Mouse (Mus musculus): ENCODE data around the gene Myh10.

GRCm38 (mm10) chr11:68862260-68862659 is 170.9 kb downstream of the Myh10 start:
- TF ChIP-seq SIN3A (IDR thresholded peaks at IDR 0.05; ENCODE audit: low read length) (no peak), CTCF (conservative IDR thresholded peaks at IDR 0.05 in 1 of 2, IDR thresholded peaks at IDR 0.05 in 1 of 2; ENCODE audit: low read depth in 2 of 2, low read length in 2 of 2) (no peak), MAFK (IDR thresholded peaks at IDR 0.05; ENCODE audit: insufficient replicate concordance, low read length) (no peak), UBTF (IDR thresholded peaks at IDR 0.05; ENCODE audit: low read depth, low read length) (no peak), SMC3 (IDR thresholded peaks at IDR 0.05; ENCODE audit: low read depth, low read length) (no peak), POLR2A (IDR thresholded peaks at IDR 0.05; ENCODE audit: low read depth, low read length) (no peak), MXI1 (IDR thresholded peaks at IDR 0.05; ENCODE audit: low read depth, low read length) (no peak), EP300 (IDR thresholded peaks at IDR 0.05; ENCODE audit: low read length) (no peak), MAZ (IDR thresholded peaks at IDR 0.05; ENCODE audit: low read depth, low read length) (no peak), NRF1 (IDR thresholded peaks at IDR 0.05; ENCODE audit: low read depth, low read length) (no peak), USF1 (IDR thresholded peaks at IDR 0.05; ENCODE audit: low read depth, low read length) (no peak), ELF1 (IDR thresholded peaks at IDR 0.05; ENCODE audit: low read depth, low read length) (no peak)
